Mouse (Mus musculus) lung, adult 18-20 months (tissue): ENCODE data around the gene Rhox4c.
"Not testable (repeated sequence)": the region's sequence is repeated elsewhere in the genome, so short reads cannot be mapped to it uniquely, and the experiment has no call there.

Experiments
- DNase-seq, 2 experiments: peaks; one replicate each; pipeline ENCODE4 v3.0.0; 2022; ENCODE audit warnings: mixed read lengths in 2 of 2

Rhox4c gene

DNA sequence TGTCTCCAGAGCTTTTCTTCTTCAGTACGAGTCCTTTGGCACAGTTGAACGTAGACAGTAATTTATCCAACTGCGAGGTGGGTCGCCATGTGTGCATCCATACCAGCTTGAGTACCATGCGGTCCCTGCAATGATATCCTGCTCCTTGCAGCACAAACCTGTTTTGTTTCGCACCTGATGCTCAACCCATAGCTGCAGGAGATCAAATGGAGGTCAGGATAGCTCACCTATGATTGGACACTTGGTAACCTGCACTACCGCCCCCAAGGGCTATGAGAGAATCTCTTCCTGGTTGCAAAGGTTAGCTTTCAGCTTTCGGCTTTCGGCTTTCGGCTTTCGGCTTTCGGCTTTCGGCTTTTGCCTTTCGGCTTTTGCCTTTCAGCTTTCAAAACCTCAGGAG lies at the start of gene Rhox4c:
Rhox4c (plus strand) TSS at position 301 of the 400 bp plus-strand sequence.
- DNase-seq = not testable (repeated sequence)

DNA sequence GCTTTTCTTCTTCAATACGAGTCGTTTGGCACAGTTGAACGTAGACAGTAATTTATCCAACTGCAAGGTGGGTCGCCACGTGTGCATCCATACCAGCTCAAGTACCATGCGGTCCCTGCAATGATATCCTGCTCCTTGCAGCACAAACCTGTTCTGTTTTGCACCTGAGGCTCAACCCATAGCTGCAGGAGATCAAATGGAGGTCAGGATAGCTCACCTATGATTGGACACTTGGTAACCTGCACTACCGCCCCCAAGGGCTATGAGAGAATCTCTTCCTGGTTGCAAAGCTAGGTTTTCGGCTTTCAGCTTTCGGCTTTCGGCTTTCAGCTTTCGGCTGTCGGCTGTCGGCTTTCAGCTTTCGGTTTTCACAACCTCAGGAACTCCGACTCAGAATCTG lies 47.9 kb upstream of the Rhox4c start, which contains the start of gene Rhox4b:
Rhox4b (plus strand) TSS at position 301 of the 400 bp plus-strand sequence.
- DNase-seq = not testable (repeated sequence)

- DNase-seq = not testable (repeated sequence)
Measured at GRCm38 (mm10) chrX:37453380-37453779, 26.8 kb upstream of the Rhox4c start, which contains the start of gene Rhox2c. Gene Rhox2c (plus strand): TSS chrX:37453680.

GRCm38 (mm10) chrX:37458285-37458684 lies 21.9 kb upstream of the Rhox4c start, which contains the start of gene Rhox3c:
Gene Rhox3c (plus strand): TSS chrX:37458585.
- DNase-seq = not testable (repeated sequence)

DNA sequence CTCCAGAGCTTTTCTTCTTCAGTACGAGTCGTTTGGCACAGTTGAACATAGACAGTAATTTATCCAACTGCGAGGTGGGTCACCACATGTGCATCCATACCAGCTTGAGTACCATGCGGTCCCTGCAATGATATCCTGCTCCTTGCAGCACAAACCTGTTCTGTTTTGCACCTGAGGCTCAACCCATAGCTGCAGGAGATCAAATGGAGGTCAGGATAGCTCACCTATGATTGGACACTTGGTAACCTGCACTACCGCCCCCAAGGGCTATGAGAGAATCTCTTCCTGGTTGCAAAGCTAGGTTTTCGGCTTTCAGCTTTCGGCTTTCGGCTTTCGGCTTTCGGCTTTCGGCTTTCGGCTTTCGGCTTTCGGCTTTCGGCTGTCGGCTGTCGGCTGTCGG lies 33.9 kb downstream of the Rhox4c start, which contains the start of gene Rhox4d:
Rhox4d (plus strand) TSS at position 301 of the 400 bp plus-strand sequence.
- not testable (repeated sequence) for DNase-seq

DNA sequence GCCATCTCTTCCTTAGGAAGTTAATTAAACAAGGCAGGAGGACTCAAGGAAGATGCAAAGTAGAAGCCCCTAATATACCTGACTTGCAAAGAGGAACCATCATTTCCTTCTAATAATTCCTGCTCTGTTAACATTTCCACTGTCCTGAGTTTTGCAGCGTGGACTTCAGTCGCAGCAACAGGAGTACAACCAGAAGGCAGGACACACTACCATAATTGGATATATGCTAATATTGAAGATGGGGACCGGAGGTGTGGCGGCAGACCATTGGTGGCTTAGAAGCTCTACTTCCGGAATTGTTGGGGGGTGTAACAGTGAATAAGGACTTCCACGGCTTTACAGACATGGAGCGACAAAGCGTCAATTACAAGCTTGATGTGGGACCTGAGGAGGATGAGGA lies 50.0 kb downstream of the Rhox4c start, which contains the start of gene Rhox2e:
Rhox2e (plus strand) TSS at position 301 of the 400 bp plus-strand sequence.
- not testable (repeated sequence) for DNase-seq
